Mouse (Mus musculus) heart, postnatal 4 days (tissue): ENCODE results near the gene Xpa. TPM values are rescaled to one million over a fixed set of nuclear protein-coding genes. Genes with fewer than 3 reads are reported as not detected.

Experiments
- DNase-seq: peaks from one replicate; pipeline ENCODE4 v3.0.0; 2021
- total RNA-seq, 2 experiments: library from RNA; stranded (reverse); gene quantifications; 2 replicates each; pipeline ENCODE4 v1.2.3; 2021

Gene Xpa
- 10 to 100 TPM; 10.2 to 11.9 TPM for total RNA-seq

DNA sequence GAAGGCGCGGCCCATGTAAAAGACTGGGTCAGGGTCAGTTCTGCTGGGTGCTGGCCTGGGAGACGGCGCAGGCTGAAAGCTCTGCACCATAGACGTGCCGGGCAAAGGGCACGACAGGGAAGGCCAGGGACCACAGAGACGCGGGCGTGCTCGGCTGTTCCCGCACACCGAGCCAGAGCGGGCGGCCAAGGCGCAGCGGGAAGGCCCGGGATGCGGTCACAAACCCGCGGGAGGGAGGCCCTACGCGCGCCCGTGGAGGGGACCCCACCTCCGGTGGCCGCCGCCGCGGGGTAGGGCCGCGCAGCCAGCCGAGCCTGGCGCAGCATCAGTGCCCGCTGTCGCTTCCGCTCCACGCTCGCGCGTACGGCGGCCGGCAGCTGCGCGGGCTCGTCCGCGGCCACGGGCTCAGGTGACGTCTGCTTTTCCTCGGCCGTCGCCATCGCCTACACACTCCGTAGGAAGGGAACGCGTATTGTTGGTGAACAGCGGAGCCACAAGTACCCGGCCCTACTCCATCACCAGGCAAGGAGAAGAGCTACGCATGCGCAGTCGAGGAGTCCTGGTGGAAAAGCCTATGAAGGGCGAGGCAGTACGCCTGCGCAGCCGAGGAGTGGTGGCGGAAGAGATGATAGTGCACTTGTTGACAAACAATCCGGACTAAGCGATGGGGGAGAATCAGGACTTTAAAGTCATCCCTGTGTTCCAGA is at the start of gene Xpa:
Xpa (minus strand) TSS at position 531 of the 707 bp plus-strand sequence.
- DNase-seq, result peak; percentile 95

DNA sequence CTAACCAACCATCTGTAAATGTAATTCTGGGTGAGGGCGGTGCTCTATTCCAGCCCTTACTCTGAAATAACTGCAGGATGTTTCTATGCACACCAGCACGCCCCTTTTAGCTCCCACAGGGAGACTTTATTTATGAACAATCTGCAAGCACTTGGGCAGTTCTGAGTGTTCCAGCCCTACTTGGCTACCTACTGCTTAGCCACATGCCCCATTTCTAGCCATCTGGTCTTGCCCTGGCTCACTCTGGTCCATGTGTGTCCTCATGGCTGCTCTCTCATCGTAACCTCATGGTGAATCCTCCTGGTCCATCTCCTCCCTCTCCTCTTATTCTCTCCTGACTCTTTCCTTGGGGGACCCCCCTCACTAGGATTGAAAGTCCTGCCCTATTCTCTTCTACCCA is 39.8 kb upstream of the Xpa start:
- peak; percentile 2 for DNase-seq

DNA sequence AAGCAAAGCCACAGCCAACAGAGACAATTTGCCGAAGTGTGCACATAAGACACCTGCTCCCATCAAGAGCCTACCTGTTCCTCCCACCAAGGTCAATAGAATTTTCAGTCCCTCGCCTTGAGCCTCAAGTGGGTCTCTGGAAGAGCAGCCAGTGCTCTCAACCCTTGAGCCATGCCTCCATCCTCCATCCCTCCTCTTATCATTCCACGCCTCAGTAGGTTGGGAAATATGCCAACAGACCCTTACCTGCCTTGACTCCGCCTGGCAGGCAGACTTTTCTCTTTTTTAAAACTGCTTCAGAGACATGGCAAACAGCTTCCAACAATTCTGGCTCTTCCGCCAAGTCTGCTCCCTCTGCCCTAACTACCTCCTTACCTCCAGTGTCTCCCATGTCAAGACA is 38.6 kb upstream of the Xpa start:
- DNase-seq, result no peak

DNA sequence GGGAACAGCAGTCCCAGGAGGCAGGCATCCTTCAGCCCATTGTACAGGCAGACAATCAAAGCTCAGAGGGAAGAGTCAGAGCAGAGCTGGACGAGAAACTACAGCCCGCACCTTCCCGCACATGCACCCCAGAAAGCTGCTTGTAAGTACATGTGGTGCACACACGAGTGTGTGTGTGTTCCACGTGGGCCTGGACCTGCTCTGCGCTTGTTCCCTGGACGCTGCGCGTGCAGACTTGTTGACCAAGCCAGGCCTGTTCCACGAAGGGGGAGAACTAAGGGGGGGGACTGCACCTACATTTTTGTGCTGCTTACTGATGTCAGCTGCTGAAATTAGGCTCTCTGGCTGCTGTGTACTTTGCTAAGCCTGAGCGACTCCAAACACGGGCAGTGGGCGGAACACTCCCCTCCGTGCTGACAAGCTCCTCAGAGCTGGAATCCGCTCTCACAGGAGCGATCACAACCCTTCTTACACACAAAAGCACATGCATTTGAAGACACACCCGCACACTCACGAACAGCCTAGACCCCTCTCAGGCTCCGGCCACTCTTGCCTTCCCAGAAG is 30.9 kb upstream of the Xpa start:
- peak; percentile 18 for DNase-seq

DNA sequence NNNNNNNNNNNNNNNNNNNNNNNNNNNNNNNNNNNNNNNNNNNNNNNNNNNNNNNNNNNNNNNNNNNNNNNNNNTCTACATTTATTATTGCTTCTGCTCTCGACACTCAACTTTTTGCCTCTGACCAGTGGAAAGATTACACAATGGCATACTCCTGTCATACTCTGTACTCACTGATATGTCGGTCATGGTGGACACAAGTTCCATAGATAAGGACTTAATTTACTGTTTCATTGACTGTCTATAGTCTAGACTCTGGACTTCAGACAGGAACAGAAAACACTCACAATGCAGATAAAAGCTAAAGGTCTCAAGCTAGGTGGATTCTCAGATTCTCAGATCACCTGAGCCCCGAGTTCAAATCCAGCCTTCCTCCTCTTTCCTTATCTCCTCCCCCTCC is 25.0 kb upstream of the Xpa start:
- no peak for DNase-seq

DNA sequence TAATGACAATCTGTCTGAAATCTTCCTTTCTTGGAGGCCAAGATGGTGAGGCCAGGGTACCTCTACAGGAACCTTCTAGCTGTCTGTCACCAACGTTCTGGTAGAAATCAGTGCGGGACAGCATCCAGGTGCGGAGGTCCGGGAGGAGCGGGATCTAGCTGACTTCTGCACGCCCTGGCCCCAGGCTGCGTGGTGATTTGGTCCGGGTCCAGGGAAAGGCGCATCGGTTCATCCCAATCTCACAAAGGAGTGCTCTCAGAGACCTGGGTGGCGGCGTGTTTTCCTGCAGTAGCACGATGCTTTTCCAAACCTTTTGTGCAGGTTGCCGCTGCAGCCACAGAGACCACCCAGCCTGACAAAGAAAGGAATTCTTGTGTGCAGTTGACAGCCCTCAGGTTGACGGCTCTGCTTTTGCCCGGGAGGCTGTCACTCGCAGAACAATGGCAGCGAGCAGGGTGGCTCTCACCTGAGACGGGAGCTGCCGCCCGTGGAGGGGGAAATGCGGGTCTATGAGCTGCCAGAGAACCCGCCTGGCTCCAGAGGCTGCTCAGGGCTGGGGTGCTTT is 6.5 kb upstream of the Xpa start:
- peak; percentile 13 for DNase-seq

DNA sequence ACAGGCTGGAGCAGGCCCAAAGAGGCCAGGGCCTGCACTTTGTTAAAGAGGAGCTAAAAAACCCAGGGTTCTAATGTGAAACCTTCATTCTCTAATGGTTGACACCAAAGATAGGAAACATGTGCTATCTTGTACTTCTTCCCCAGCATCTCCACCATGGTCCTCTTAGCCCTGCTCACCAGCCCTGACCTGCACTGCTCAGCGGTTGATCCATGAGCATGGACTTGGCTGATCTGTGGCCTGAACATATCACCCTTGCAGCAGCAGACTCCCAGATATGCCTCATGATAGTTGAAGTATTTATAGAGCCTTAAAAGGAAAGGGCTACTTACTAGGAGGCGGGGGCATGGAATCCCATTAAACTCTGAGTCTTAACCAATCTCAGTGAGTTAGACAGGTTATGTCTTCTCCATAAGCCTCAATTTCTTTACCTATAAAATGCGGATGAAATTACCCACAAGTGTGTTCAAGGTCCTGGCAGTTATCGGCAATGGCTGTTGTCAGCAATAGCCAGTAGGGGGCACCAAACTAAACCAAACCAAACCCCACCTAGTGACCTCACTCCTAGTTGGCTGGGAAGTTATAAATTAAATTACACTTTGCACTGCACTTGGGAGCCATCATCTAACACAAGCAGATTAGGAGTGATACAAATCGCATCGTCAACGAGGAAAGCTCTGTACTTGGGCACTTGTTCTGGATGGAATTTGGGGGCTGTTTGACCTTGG is 5.9 kb upstream of the Xpa start:
- DNase-seq, result peak; percentile 76

DNA sequence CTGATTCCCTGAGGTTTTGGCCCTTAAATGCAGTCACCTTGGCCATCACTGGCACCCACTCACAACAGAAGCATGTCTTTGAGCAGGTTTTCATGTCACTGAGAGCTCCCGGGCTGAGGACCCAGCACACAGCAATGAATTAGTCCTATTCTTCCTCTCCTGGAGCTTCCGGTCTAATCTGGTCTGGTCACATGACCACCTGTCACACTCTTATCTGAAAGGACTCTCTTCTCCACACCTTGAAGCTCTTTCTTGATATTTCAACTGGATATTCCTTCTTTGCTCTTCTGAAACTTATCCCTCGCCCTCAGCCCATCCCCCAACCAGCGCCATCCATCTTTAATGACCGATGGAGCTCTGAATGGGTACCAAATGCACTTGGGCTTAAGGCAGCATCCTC is 2.0 kb upstream of the Xpa start:
- no peak for DNase-seq

DNA sequence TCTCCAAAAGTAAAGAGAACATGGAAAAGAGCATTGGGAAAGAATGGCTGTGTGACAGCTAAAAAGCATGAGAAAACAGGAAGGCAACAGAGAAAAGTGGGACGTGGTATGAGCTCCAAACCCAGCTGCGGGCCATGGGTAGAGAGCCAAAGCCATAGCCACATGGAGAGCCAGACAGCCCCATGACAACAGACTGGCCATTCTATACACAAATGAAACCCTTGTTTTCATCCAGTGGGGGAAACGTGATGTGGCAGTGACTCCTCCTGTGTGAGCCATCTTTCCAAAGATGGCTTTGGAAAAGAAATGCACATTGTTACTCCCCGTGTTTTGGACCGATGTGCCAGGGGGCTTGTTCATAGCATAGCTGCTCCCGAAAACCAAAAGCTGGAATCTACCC is 402 bp upstream of the Xpa start:
- no peak for DNase-seq

DNA sequence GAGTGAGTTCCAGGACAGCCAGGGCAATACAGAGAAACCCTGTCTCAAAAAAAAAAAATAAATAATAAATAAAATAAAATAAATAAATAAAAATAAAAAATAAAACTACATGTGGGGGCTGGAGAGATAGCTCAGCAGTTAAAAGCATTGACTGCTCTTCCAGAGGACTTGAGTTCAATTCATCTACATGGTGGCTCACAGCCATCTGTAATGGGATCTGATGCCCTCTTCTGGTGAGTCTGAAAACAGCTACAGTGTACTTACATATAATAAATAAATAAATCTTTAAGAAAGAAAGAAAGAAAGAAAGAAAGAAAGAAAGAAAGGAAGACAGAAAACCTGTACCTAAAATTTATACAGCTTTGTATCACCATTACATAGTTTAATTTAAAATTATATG is 4.1 kb downstream of the Xpa start:
- DNase-seq, result peak; percentile 19

DNA sequence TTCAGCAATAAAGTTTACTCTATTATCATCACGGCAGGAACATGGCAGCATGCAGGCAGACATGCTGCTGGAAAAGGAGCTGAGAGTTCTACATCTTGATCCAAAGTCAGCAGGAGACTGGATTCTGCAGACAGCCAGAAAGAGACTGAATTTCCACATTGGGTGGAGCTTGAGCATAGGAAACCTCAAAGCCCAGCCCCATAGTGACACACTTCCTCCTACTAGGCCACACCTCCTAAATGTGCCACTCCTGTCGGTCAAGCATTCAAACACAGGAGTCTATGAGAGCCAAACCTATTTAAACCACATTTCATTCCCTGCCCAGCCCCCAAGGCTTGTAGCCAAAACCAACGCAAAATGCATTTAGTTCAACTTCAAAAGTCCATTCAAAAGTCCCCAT is 9.6 kb downstream of the Xpa start:
- DNase-seq, result no peak

DNA sequence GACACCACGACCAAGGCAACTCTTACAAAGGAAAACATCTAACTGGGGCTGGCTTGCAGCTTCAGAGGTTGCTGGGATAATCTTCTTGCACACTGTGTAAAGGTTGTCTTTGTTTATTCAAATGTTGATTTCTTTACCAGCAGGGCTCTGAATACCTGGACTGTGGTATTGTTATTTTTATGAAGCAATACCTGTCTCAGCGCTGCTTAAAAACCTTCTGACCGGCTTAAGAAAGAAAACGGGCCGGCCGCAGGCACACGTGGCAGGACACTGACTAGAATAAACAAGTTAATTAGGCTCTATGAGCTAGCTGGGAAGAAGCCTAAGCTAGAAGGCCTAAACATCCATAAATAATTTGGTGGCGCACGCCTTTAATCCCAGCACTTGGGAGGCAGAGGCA is 10.2 kb downstream of the Xpa start:
- no peak for DNase-seq

DNA sequence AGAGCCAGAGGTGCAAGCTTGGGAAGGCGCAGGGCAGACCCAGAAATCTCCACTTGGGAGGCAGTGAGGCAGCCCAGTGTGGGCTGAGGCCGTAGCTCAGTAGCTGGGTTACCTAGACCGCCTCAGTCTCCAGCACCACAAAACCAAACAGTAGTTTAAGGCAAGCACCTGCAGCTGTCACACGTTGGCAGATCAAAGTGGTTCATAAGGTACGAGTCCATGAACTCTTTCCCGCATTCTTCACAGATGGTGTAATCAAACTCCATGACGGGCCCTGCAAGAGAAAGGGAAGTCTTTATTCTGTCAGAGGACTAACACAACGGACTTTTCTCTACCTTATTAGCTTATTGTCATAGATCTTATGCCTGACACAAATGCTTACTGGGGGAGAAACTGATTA is 10.7 kb downstream of the Xpa start:
- DNase-seq, result no peak

DNA sequence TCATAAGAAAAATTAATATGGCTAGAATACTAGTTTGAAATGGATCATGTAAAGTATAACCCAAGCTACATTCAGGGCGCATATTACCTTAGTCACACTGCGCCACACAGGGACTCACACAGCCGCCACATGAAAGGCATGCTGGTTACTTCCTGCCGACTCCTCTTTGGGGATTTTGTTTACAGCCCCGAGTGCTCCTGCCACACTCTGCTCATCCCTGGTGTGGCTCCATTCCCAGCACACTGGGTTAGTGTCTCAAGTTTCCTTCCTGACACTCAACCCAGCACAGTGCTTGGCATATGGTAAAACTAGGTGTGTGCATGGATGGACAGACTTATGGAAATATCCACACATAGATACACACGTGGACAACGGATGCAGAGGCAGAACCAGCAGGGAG is 13.9 kb downstream of the Xpa start:
- no peak for DNase-seq

DNA sequence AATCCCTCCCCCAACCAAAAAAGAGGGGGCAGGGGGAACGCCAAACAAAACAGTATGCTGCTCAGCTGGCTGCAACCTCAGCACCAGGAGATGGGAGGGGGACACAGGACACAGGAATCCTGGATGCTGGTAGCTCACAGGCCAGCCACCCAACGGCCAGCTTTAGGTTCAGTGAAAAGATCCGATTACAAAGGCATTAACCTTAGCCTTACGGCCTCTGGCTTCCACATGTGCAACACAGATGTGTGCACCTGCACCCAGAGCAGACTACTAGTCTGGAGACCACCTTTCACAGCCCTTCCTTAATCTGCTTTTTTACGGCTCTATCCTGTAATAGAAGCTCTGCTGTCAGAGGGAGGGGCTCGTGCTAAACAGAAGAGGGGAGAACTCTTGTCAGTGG is 14.9 kb downstream of the Xpa start:
- DNase-seq, result no peak

DNA sequence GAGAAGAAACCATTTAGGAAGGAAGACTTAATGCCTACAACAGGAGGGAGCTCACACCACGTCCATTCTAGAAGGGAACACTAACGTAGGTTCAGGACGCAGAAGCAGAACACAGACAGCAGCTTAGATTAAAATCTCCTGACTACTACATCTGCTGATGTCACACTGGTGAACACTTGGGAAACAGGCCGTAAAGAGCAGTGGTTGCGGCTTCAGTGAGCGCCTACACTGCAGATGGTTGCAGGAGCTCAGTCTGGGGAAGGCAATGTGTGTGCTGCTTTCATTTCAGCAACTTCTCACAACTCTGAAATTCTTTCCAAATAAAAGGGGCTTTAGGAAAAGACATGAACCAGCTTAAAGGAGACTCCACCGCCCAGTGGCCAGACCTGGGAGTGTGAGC is 18.6 kb downstream of the Xpa start:
- no peak for DNase-seq

DNA sequence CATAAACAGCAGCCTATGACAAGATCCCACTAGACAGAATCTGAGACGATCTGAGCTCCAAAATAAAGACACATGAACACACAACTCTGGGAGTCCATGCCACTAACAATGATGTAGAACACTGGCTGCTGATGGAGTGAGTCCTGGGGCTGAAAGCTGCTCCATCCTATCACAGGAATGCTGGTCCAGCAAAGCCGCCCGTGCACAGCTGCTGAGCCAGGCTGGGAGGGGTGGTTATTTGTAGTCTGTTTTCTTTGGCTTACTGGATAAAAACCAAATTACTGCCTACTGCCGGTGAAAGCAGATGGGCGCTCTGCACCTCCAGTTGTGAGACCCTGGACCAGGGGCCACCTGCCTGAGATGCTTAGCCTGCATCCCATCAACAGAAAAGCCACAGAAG is 19.1 kb downstream of the Xpa start:
- DNase-seq, result no peak

DNA sequence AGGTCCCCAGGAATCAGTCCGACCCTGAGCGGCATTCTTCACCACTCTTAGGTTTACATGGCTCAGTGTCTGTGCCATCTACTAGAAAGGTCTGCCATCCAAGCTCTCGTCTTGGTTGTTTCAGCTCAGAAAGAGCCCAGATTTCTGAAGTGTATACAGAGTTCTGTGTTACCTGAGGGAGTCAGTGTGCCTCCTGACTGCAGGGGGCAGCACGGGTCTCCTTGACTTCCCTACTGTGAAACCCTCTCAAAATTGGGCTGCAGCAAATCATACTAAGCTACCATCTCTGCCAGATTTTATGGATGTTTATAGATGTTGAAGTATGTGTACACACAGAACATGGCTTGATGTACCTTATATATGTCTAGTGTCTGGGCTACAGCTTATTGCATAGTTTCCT is 19.8 kb downstream of the Xpa start:
- DNase-seq, result no peak

DNA sequence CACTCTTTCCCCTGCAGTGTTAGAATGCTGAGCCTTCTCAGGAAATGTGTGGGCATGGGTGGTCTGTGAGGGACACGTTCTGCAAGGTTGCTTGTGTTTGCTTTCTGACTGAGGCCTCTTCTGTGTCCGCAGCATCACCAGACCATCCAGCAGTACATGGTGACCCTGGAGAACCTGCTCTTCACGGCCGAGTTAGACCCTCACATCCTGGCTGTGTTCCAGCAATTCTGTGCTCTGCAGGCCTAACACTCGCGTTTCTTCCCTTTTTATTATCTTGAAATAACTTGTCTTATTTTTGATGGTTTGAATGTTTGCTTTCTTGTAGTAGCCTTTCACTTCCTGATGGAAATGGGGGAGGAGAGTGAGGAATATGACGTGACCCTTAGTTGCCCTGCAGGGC is 24.4 kb downstream of the Xpa start:
- no peak for DNase-seq

DNA sequence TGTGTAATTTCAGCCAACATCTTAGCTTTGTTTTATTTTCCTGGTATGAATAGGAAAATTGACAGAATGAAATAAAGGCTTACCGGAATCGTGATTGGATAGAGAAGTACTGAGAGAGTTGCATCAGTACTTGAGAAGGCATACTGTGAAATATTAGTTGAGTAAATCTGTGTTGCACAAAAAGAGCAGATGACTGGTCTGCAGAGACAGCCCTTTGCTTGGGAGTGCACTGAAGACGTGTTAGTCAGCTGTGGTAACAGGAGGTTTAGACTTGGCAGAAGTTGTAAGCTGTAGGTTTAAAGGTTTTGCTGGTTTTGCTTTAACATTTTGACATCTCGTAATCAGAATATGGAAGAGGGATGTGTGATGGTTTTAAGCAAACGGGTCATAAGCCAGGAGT is 30.3 kb downstream of the Xpa start:
- DNase-seq, result no peak

DNA sequence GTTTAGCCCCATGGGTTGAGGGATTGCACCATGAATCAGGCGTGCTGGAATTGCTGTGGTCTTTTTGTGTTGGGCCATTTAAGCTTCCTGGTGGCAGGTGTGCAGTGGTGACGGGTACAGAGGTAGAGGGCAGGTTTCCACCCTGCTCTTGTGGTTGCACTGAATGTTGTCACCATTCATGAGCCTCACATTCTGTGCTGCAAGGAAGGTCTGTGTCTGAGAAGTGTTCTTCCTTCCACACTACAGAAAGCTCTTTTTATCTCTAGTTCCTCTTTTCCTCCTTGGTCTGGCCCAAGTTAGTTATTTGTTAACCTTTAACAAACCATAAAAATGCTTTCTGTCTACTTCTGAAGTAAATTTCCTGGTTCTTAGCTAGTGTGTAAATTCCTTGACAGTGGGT is 32.1 kb downstream of the Xpa start:
- no peak for DNase-seq

DNA sequence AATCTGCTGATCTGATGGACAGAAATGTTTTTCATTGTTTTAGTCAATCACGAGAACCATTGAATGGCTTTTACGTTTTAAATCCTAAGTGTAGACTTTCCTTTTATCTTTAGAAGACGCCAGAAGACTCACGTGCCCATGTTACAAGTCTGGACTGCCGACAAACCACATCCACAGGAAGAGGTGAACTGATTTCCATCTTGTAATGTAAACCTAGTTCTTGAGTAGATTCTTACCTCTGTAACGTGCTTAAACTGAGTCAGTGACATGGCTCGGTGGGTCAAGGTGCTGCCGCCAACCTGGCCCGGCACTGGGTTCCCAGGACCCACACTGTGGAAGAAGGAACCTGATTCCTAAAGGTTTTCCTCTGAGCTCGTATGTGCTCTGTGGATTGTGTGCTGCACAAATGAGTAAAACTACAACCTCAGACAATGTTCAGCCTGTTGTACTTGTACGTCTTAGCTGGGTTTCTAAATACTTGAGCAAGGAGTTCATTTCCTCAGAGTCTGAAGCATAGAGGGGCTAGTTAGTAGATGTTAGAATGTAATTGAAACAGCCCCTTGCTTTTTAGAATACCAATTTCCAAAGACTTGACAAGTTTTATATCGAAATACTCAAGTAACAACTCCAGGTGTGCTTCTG is 44.1 kb downstream of the Xpa start:
- DNase-seq, result no peak

DNA sequence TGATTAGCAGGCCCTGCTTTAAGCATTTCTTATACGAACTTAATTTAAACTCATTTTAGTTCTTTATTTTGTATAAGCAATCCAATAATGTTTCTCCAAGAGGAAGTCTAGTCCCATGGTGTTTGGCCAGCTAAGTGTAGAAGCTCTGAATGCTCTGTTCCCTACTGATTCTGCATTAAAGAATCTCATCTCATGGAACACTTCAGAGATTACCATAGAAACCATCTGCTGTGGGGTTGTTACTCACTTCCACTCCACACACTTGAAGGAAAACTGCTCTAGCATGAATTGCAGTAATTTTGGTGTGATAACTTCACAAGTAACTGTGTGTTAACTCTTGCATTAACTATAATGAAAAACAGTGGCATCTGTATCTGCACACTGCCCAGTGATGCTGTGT is 49.2 kb downstream of the Xpa start:
- no peak for DNase-seq
